Mouse (Mus musculus) liver, adult (tissue): ENCODE results near the gene Sdhb.

Experiments used
- GATA4 ChIP-seq: IDR thresholded peaks from 2 replicates; pipeline ENCODE4 v1.6.1; 2014; ENCODE audit warnings: mild to moderate bottlenecking, low read length; ENCODE audit not compliant: insufficient replicate concordance

Gene Sdhb

DNA sequence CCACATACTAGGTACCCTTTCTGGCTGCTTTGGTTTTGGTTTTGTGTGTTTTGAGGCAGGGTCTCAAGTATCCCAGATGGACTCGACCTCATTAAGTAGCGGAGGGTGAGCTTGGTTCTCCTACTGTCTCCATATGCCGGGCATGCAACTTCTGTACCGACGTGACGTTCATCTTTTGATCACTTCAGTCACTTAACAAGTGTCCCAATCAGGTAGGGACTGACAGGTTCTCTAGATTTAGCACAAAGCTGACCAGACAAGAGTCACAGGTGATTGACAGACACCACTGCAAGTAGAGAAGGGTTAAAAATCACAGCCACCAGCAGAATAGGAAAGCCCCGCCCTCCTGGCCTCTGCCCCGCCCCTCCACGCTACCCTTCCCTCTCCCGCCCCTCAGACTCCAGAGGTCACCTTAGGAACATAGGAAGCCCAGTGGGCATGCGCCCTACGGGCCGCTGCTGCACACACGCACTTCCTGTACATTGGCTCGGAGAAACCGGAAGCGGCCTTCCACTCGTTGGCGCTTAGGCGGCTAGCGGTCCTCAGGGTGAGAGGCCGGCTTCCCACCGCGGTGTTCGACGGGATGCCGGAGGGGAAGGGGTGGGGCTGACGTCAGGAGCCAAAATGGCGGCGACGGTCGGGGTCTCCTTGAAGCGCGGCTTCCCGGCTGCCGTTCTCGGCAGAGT lies at the start of gene Sdhb:
Gene Sdhb (plus strand): TSS at position 423 of the 686 bp plus-strand sequence.
- no peak for TF ChIP-seq GATA4

DNA sequence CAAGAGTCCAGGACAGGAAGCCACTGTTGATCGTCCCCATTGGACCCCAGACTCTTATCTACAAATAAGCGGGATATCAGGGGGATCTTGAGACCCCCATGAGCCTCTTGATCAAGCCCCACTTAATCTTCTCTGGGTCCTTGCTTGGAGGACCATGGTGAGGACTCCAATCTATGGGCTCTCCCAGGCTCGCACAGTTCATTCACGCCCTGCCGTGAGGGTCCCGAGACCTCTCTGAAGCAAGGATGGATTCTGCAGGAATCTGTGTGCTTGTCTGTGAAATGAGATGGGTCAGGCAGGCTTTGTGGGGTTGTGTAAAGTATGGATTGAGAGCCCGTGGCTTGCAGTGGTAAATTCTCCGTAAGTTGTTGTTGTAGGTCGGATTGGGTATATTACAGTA lies 49.6 kb upstream of the Sdhb start:
- no peak for TF ChIP-seq GATA4

DNA sequence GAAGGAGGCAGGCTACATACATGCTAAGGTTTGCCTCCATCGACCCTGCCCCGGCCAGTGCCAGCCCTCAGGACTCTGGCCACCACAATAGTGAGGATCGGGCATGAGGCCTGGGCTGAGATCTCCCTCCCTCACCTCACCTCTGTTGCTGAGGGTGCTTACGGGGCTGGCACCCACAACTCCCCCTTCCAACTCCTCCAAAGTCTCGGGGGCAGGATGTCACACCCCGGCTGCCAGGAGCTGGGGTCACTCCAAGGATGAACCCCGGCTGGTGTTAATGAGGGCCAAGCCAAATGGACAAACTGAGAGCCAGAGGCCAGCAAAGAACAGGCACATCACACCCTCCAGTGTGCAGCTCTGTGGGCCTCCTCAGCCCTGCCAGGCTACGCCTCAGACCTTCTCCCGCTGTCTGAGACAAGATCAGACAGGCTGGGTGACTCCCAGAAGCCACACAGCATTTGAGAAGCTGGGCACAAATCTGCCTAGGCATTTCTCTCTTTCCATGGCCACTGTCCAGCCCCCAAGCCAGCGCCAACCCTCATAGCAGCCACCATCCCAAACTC lies 48.7 kb upstream of the Sdhb start:
- TF ChIP-seq GATA4: no peak

DNA sequence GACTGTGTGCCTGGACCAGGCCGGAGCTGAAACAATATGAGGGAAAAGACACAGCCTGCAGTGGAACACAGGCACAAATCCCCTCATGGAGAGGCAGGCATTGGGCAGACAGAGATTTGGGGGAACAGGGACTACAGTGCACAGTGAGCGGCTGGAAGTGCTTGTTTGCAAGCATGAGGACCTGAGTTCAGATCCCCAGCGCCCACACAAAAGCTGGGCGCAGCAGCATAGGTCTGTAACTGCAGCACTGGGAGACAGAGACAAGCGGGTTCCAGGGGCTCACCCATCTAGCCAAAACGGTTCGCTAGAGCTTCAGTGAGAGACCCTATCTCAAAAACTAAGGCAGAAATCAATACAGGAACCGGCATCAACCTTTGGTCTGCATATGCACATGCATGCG lies 47.4 kb upstream of the Sdhb start:
- TF ChIP-seq GATA4: no peak

DNA sequence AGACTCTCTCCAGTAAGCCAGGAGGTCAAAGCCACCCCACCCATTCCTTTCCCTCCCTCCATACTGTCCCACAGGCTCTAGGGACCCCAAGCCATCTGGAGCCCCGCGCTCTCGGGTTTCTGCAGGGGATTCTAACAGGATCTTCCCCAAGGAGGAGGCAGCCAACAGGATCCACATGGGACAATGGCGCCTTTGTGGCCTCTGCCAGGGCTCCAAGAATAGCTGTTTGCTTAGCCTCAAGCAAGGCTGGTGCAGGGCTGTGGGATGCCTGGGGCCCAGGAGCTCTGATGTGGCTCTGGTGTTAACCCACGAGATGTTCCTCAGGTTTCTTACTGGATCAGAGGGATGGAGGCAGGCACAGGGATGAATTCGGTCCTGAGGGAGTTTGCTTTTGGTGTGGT lies 46.3 kb upstream of the Sdhb start:
- no peak for TF ChIP-seq GATA4

DNA sequence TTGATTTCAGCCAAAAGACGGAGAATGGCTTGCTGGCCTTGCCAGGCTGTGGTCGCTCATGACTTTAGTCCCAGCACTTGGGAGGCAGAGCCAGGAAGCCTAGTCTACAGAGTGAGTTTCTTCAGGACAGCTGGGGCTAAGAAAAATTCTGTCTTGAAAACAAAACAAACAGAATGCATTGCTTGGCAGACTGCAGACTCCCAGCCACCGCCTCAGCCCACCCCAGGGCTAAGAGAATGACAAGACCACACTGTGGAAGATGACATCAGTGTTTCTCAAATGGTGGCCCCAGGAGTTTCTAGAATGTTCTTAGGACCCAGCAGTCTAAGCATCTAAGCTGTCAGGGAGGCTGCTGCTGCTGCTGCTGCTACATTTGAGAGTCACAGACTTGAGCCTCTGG lies 45.8 kb upstream of the Sdhb start:
- no peak for TF ChIP-seq GATA4

DNA sequence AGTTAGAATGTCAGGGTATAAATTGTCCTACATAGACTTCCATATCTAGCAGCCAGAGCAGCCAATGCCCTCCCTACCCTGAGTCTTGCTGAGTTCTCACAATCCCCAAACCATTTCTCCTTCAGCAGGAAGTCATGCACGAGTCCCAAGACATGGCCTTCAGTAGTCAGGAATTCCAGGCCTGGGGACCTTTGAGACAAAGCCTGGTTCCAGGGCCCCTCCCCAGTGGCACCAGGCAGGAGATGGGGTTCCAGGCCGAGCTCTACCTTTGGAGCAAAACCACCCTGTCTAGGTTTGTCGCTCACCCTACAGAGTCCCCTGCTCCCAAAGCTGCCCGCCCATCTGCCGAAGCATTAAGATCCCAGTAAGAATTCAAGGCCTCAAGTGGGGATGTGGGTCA lies 44.7 kb upstream of the Sdhb start:
- no peak for TF ChIP-seq GATA4

DNA sequence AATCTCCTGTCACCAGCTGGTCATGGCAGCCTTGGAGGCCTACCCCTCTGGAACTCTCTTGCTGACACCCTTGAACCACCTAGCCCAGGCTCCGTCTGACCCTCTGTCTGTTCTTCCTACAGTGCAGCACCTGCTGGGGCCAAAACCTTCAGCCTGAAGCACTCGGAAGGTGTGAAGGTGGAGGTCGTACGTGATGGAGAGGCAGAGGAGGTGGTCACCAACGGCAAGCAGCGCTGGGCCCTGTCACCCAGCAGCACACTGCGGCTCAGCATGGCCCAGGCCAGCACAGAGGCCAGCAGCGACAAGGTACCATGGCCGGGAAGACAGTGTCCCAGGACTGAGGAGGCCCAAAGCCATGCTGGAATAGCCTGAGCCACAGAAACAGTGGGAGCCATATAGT lies 43.6 kb upstream of the Sdhb start:
- no peak for TF ChIP-seq GATA4

DNA sequence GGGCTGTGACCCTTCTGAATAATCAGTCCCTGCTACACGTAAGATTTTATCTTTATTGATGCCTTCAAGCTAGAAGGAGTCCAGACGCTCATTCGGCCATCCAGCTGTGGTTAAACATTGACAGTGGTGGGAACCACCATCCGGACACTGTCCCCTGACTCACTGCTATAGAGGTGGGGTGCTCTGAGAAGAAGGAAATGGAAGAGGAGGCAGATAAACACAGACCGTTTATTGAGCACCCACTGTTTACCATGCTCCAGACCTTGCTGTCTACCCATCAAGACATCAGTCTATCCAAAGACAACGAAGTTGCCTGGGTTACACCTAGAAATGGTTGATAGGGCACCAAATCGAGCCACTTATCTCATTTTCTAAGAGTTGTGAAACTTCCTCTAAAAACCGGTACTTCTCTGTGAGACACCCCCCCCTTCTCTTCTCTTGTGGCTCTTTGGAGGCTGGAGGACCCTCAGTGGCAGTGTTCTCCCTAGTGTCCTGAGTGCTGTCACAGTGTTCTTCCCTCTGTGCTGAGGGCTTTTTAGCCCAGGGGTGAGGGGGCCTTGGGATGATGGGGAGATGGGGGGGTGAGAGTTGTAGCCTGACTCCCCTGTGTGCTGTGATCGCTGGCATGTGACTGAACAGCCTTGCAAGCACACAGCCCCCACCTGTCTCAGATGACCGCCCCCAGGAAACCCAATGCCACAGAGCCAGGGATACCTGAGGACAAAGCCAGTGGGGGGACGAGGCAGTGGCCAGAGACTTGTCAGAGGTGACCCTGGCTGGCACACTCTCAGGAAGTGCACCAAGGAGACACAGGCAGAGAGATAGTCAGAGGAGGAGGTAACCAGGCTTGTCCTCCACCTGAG lies 40.8 kb upstream of the Sdhb start:
- no peak for TF ChIP-seq GATA4

DNA sequence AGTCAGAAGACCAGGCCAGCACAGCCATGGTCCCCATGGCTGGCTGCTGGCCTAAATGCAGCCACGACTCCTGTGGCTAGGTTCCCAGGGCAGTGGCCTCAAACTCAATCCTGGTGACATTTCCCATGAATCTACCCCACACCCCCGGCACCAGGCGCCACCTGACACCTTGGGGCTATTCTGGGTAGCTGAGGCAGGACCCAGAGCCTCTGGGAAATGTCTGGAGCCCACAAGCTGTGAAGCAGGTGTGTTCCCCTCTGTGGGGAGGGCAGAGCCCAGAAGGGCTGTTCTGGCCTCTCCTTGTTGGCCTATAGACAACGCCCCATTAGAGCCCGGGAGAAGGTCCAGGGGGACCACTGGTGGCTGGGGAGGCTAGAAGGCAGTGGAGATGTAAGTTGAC lies 38.5 kb upstream of the Sdhb start:
- TF ChIP-seq GATA4: no peak

DNA sequence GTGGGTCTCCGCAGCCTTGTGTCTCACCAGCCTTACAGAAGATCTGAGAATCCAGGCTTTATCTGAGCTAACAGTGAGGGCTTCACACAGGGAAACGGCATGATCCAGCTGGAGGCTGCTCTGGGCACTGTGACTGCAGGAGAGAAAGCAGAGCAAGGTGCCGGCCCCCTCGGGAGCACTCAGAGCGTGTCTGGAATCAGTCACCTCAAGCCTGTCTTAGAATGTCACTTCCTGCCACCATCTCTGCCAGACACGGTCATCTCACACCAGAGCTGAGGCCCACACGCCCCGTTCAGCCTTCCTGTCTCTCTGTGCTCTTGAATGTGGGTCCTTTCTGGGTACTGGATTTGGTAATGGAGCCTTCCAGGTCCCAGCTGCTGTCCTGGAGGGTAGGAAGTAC lies 35.4 kb upstream of the Sdhb start:
- TF ChIP-seq GATA4: no peak

DNA sequence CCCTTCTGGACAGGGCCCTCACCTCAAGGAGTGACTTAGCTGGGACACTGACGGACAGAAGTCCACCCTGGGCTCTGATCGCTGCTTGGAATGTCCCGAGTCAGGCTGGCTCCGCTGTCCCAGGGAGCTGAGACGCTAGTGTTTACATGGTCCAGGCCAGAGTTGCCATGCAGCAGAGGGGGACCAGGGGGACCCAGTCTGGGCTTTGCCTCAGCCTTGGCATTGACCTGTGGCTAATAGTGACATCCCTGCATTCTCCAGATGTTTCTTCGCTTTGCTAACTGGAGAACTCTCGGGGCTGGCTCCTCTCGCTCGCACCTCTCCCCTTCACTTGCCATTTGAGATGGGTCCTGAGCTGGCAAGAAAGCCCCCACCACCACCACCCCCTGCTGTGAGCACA lies 32.7 kb upstream of the Sdhb start:
- TF ChIP-seq GATA4: no peak

DNA sequence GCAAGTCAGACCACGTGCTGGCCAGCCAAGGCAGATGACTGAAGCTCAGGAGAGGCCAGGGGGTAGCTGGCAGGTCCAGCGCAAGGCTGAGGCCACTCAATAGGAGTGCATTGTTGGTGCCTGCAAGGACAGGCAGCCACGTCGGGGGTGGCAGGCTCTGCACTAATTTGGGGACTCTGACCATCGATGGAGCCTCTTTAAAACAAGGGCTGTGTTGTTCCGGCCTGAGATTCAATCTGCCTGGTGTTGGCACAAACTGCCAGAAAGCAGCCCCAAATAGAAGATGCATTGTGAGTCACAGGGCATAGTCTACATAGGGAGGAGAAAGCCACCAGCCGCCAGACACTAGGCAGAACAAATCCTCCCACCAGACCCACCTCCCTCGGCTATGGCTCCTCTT lies 31.3 kb upstream of the Sdhb start:
- TF ChIP-seq GATA4: no peak

DNA sequence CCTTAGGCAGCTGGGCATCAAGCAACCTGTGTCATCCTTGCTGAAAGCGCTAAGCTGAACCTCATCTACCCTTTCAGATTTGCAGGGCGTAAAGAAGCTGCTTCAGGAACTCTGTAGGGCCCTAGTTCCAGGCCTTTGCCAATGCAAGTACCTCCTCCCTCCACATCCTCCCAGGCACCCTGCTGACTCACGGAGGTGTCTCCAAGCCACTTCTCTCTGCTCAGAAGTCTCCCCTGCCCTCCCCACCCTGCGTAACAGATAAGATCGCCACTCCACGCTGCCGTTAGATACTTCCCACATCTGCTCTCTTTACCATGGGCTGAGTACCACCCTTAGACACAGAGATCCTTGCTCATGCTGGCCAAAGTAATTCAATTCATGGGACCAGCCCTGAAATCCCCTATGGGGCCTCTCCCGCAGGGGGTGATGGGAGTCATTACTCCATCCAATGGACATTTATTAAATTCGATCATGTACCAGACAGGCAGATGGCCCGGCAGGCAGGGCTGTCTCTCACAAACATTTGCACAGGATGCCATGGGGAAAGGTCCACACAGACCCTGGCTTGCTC lies 30.0 kb upstream of the Sdhb start:
- no peak for TF ChIP-seq GATA4

DNA sequence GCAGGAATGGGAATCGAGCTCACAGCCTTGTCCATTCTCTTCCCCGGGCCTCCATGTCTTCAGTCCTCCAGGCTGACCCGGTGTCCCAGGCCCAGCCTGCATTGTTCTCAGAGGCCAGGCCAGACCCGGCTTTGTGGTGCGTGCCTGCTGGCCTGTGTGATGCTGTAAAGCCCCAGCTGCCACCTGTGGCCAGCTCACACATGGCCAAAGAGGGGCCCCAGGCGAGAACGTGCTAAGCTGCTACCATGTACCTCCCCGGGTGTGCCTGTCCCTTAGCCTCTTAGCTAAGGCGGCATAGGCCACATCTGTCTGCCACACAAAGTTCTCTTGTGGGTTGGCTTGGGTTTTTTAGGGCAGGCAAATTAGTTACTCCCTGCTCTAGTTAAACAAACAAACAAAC lies 25.4 kb upstream of the Sdhb start:
- TF ChIP-seq GATA4: no peak

DNA sequence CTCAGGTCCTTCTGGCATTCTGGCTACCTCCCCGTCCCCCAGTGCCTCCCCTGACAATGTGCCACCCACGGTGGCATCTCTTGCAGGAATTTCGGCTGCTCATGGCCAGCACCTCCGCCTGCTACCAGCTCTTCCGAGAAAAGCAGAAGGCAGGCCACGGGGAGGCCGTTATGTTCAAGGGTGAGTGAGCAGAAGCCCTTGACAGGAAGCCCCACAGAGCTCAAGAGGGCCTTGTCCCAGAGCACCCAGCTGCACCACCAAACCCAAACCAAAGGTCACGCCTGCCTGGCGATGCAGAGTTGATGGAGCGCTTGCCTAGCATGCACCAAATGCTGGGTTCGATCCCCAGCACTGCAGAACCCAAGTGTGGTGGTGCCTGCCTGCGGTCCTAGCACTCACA lies 16.6 kb upstream of the Sdhb start:
- no peak for TF ChIP-seq GATA4
